Mouse (Mus musculus): ENCODE measurements around the gene Mmp20.

GRCm38 (mm10) chr9:7691790-7692189 is 63.8 kb downstream of the Mmp20 start, which contains the start of gene Mmp7:
- TF ChIP-seq POLR2A (IDR thresholded peaks at IDR 0.05; ENCODE audit: insufficient read length, low read depth): no peak
- TF ChIP-seq TCF3 (IDR thresholded peaks at IDR 0.05; ENCODE audit: insufficient read length, low read depth): no peak
- no peak for TF ChIP-seq POLR2AphosphoS2 (IDR thresholded peaks at IDR 0.05; ENCODE audit: insufficient read length, low read depth)
- no peak for TF ChIP-seq USF1 (IDR thresholded peaks at IDR 0.05; ENCODE audit: low read depth)
- TF ChIP-seq CEBPB (IDR thresholded peaks at IDR 0.05; ENCODE audit: insufficient read depth, poor library complexity, severe bottlenecking): no peak
- TF ChIP-seq REST (IDR thresholded peaks at IDR 0.05; ENCODE audit: insufficient read depth, insufficient read length): no peak
- TF ChIP-seq MAX (IDR thresholded peaks at IDR 0.05; ENCODE audit: low read depth): no peak
- TF ChIP-seq MYOD1 (IDR thresholded peaks at IDR 0.05; ENCODE audit: control insufficient read depth in 1 of 3, insufficient read length in 2 of 3, low read depth in 2 of 3): no peak
- TF ChIP-seq E2F4 (IDR thresholded peaks at IDR 0.05; ENCODE audit: insufficient read depth): no peak
- TF ChIP-seq TCF12 (IDR thresholded peaks at IDR 0.05; ENCODE audit: insufficient read depth, poor library complexity, severe bottlenecking): no peak

Data from myocyte (in vitro differentiated cells).